Mouse (Mus musculus) spleen, postnatal 14 days (tissue): Measurements from ENCODE around the gene Snrpn.
"Not testable (repeated sequence)": the region's sequence is repeated elsewhere in the genome, so short reads cannot be mapped to it uniquely, and the experiment has no call there.

Experiments
- DNase-seq, 2 experiments: peaks; one replicate each; pipeline ENCODE4 v3.0.0; 2021 to 2022; ENCODE audit warnings: low spot score in 2 of 2

The Snrpn gene

GRCm38 (mm10) chr7:60139742-60140480, at the start of gene Snrpn:
TSS of gene Snrpn (minus strand) at chr7:60140219.
- DNase-seq: no peak

GRCm38 (mm10) chr7:60170250-60171185, 30.5 kb upstream of the Snrpn start:
- DNase-seq: no peak

DNA sequence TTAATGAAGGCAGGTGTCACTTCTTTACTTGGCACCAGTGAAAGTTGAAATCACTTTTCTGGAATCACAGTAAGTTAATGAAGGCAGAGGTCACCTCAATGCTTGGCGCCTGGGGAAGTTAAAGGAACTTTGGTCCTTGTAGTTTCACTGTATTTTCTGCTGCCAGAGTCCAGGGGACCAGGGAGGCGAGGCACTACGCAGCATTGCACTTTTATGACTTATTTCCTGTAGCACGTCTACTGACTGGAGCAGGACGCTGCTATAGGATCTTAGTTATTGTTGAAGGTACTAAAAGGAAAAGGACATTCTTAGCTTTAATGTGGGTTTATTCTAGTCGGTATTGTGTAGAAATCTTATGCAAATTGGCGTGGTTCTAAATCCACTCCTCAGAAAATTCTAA, 14.7 kb downstream of the Snrpn start:
- no peak for DNase-seq

GRCm38 (mm10) chr7:60123086-60123624, 16.9 kb downstream of the Snrpn start:
- not testable (repeated sequence) for DNase-seq

DNA sequence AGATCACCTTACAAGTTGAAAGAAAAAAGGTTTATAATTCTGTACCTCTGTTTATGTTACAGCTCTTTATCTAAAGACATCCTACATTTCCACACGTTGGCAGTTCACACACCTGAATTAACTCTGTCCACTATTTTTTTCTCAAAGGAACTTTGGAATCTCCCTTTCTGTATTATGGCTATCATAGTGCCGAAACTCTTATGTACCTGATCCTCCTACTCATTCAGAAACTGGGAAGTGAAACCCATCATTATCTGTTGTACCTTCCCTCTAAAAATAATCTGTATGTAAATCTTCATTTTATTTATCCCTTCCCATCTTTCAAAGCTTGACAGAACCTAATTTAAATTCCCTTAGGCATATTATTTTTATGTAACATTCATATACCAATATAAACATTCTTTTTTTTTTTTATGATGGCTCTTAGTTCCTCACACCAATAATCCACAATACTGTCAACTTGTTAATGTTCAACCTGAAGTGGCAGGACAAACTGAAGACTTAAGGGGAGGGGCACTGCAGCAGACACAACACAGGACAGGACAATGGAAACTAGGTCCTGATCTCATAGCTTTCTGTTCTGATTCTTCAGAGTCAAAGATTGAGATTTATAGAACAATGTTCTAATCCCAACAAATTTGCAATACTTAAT, 17.5 kb downstream of the Snrpn start:
- no peak for DNase-seq

DNA sequence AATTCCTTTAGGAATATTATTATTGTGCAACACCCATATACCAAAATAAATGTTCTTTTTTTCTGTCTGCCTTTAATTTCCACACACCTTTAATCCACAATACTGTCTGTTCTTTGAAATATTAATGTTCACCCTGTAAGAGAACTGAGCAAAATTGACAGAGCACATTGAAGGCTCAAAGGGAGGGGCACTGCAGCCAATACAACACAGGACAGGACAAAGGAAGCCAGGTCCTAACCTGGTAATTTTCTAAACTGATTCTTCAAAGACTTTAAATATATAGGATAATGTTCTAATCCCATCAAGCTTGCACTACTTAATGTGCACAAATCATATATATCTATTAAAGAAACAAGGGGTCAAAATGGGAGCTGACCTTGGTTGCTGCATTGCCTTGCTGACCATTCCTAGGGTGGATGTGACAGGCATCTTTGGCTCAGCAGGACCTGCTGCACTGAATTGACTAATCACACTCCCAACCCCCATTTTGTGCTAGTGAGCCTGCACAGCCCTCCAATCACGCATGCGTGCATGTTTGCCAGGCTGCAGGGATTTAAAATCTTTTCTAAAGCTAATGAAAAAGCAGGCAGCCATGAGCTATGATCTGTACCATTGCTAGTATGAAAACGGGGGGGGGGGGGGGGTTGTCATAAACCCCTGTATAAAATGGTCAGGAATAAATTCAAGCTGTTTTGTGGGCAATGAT, 42.7 kb downstream of the Snrpn start:
- no peak for DNase-seq

DNA sequence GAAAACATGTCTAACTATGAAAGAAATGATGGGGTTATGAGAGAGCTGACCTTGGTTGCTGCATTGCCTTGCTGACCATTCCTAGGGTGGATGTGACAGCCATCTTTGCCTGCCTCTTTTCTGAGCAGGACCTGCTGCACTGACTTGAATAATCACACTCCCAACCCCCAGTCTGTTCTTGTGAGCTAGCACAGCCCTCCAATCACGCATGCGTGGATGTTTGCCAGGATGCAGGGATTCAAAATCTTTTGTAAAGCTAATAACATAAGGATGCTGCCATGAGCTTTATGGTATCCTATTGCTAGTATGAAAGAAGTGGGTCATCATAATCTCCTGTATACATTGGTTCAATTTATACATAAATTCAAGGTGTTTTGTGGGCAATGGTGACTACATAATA, 63.7 kb downstream of the Snrpn start:
- no peak for DNase-seq

DNA sequence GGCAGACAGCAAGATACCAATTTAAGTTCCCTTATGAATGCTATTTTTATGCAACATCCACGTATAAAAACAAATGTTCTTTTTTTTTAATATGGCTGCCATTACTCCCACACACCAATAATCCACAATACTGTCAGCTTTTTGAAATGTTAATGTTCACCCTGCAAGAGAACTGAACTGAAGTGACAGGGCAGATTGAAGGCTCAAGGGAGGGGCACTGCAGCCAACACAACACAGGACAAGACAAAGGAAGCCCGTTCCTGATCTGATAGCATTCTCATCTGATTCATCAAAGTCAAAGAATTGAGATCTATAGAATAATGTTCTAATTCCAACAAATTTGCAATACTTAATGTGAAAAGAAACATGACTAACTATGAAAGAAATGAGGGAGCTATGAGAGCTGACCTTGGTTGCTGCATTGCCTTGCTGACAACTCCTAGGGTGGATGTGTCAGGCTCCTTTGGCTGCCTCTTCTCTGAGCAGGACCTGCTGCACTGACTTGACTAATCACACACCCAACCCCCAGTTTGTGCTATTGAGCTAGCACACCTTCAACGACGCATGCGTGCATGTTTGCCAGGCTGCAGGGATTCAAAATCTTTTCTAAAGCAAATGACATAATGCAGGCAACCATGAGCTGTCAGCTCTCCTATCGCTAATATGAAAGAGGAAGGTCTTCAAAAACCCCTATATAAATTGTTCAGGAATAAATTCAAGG, 92.4 kb downstream of the Snrpn start:
- DNase-seq: no peak

DNA sequence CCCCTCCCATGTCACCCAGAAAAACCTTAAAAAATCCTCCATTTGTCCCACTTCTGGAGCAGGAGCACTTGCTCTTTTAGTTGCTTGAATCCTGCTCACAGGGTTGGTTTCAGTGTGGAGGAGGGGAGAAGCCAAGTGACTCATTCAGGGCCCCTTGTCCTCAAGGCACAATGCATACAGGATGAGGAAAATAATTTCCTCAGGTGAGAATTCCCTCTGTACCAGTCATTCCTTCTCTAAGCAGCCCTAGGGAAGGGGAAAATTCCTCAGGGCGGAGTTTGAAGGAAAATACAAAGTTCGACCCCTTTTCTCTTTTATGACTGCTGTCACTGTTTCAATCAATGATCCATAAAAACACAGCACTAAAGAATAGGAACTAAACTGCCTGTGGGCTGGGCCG, 126.8 kb downstream of the Snrpn start:
- DNase-seq: no peak

DNA sequence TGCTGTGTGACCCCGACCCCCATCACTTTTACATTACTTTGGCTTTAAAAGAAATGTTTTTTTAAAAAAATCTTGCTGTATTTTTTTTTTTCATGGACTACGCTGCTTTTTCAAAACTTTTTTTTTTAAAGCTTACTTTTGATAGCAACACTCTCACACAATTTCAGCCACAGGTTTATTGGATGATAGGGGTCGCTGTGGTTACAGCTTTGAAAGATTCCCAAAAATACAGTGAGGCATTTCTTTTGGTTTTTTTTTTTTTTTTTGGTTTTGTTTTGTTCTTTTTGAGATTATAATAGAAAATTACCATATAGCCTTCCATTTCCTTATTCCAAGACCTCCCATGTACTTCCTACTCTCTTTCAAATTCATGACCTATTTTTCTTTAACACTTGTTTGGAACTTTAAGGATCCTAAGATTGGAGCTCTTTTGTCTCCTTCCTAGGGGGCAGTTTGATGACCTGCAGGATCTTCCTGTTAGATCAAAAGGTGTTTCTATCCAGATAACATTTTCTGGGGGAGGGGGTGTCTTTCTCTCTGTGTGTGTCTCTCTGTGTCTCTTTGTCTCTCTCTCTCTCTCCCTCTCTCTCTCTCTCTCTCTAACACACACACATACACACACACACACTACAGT, 132.2 kb downstream of the Snrpn start:
- DNase-seq: no peak

DNA sequence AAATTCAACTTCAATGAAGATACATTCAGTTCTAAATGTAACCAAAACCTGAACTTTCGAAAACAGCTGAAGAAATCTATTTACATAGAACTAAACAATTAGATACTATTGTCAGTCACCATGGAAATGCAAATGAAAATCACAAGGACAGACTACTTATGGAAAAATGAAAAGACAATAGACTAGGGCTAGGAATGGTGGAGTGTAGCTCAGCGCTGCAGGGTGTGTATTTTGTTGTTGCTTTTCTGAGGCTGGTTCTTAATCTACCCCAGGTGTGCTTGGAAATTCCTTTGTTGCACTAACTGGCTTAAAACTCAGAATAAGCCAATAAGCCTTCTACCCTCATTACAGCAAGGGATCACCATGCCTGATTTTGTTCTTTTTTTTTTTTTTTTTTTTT, 133.8 kb downstream of the Snrpn start:
- DNase-seq: no peak

DNA sequence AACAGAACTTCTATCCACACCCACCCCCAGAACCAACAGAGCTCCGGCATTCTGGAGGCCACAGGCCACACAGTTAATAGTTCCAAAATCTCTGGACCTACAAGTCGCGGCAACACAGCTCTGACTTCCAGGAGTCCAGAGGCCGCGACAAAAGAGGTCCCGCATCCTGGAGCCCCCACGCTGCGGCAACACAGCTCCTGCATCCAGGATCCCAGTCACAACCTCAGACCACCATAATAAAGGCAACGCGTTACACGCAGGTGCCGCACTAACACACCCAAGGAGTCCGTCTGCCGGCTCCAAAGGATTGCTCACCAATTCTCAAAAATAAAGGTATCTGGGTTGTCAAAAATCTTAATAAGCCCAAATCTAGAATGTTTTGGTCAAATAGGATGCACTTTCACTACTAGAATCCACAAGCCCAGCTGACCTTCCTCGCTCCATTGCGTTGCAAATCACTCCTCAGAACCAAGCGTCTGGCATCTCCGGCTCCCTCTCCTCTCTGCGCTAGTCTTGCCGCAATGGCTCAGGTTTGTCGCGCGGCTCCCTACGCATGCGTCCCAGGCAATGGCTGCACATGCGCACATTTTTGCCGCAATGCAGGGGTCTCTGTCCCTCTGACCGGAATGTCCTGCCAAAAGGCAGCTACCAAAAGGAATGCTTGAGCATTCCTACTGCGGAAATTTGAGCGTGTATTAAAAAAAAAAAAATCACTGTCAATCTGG, 135.3 kb downstream of the Snrpn start, which contains the start of the genes Snurf and Gm38393:
Gene Snurf (minus strand): TSS at position 444 of the 725 bp plus-strand sequence.
Gene Gm38393 (minus strand): TSS at position 459 of the 725 bp plus-strand sequence.
- DNase-seq: peak in 1 of 2 experiments; percentile 13

- DNase-seq: no peak
Observed at GRCm38 (mm10) chr7:60003921-60004605, 136.0 kb downstream of the Snrpn start.

DNA sequence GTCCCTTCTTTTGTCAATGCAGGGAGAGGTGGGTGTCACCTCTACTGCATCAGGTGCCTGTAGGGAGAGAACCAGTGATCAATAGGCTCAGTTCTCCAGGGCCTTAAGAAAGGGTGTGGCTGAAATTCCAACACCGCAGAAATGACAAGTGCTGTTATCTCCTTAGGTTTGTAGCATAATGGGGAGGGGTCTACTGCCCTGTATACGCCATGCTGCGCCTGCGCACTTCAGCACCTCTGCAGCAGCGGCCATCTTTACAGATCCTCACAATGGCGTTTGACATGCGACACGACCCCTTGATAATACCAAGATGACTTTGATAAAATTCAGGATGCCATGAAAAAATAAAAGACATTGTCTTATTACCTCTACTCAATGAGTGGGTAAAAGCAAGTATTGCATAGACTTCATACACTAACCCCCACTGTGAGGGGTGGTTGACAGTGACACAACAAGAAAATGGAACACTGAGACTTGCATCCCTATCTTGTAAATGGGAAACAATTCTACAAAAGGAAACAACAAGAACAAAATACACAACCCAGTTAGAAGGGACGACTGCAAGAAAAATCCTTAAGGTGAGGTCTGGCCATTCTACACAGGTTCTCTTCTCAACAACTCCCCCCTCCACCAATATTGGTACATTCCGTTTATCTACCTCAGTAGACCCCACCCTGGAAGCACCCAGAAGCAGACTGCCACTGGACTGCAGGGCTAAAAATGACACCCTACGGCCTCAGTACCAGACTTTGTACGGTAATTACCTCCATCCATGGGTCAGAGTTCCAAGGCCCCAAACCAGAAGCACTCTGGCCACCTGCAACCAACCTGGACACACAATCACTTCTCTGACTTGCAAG, 136.8 kb downstream of the Snrpn start:
- DNase-seq: no peak

GRCm38 (mm10) chr7:59978646-59979045, 161.4 kb downstream of the Snrpn start:
- no peak for DNase-seq
